Mouse (Mus musculus): ENCODE data around the gene Eepd1. TPM values are rescaled to one million over a fixed set of nuclear protein-coding genes. Genes with fewer than 3 reads are reported as not detected.
A peak's percentile ranks its signal among the peaks of the same experiment; 100 is the strongest.

The Eepd1 gene
- polyA plus RNA-seq, 1 experiment from 2014 or later, result 13.7 TPM

- WGBS, result 77% methylated on average over 1 of the region's 1 CpGs
- H3K4me1 ChIP-seq (ENCODE audit: control insufficient read depth, insufficient read depth, low read length), result no peaks in the 10 kb centered on the region
- no peak overlapping the region for H3K27ac ChIP-seq (replicated peaks; ENCODE audit: low read depth, low read length)
- ATAC-seq (ENCODE audit: low read depth) (no peak), DNase-seq (ENCODE audit: low spot score) (no peak)
- no peak overlapping the region for H3K9ac ChIP-seq (ENCODE audit: low read depth, low read length)
- H3K27me3 ChIP-seq (replicated peaks; ENCODE audit: control insufficient read depth, insufficient read depth, low read length), result no peaks in the 10 kb centered on the region
- H3K4me3 ChIP-seq (ENCODE audit: low read depth, low read length), result no peak overlapping the region
- no peak overlapping the region for H3K4me2 ChIP-seq (ENCODE audit: low read depth, low read length)
- no peaks in the 10 kb centered on the region for H3K36me3 ChIP-seq (ENCODE audit: control insufficient read depth, insufficient read depth, low read length)
- H3K9me3 ChIP-seq (ENCODE audit: control insufficient read depth, low read length), result peaks cover 4% of the 10 kb centered on the region; the same call in 1 of the 2 replicates
Measured at GRCm38 (mm10) chr9:25464305-25464704, 17.0 kb upstream of the Eepd1 start.

- DNase-seq (ENCODE audit: low spot score), result no peak
- WGBS, result 92% methylated on average over 7 of the region's 7 CpGs
- no peaks in the 10 kb centered on the region for H3K36me3 ChIP-seq (ENCODE audit: control insufficient read depth, insufficient read depth, low read length)
Measured at GRCm38 (mm10) chr9:25479392-25480020, 1.8 kb upstream of the Eepd1 start.

GRCm38 (mm10) chr9:25480676-25481075 lies 671 bp upstream of the Eepd1 start:
- H3K4me2 ChIP-seq (ENCODE audit: low read depth, low read length), result peak overlapping the region; percentile 86
- ATAC-seq (ENCODE audit: low read depth), result no peak
- no peaks in the 10 kb centered on the region for H3K36me3 ChIP-seq (ENCODE audit: control insufficient read depth, insufficient read depth, low read length)
- no peak for DNase-seq (ENCODE audit: low spot score)
- WGBS, result 42% methylated on average over 2 of the region's 2 CpGs
- no peaks in the 10 kb centered on the region for H3K9me3 ChIP-seq (ENCODE audit: control insufficient read depth, low read length)
- no peaks in the 10 kb centered on the region for H3K27me3 ChIP-seq (replicated peaks; ENCODE audit: control insufficient read depth, insufficient read depth, low read length)
- H3K9ac ChIP-seq (ENCODE audit: low read depth, low read length), result 0 out of 2 replicates have a peak overlapping the region, but pooled peaks have one; percentile 38
- peaks cover 31% of the 10 kb centered on the region for H3K4me1 ChIP-seq (ENCODE audit: control insufficient read depth, insufficient read depth, low read length)
- H3K4me3 ChIP-seq (ENCODE audit: low read depth, low read length), result no peak overlapping the region; the same call in 1 of the 2 replicates
- no peak overlapping the region for H3K27ac ChIP-seq (replicated peaks; ENCODE audit: low read depth, low read length)

More at GRCm38 (mm10) chr9:25479392-25480020, 1.8 kb upstream of the Eepd1 start:
- no peaks in the 10 kb centered on the region for H3K9me3 ChIP-seq (ENCODE audit: control insufficient read depth, low read length)
- no peaks in the 10 kb centered on the region for H3K27me3 ChIP-seq (replicated peaks; ENCODE audit: control insufficient read depth, insufficient read depth, low read length)
- no peak overlapping the region for H3K4me2 ChIP-seq (ENCODE audit: low read depth, low read length)
- peaks cover 27% of the 10 kb centered on the region for H3K4me1 ChIP-seq (ENCODE audit: control insufficient read depth, insufficient read depth, low read length)
- no peak overlapping the region for H3K4me3 ChIP-seq (ENCODE audit: low read depth, low read length)
- H3K9ac ChIP-seq (ENCODE audit: low read depth, low read length), result no peak overlapping the region
- H3K27ac ChIP-seq (replicated peaks; ENCODE audit: low read depth, low read length), result no peak overlapping the region
- no peak for ATAC-seq (ENCODE audit: low read depth)

- WGBS, result 45% methylated on average over 22 of the region's 22 CpGs
- peak overlapping the region; percentile 78 for H3K4me3 ChIP-seq (ENCODE audit: low read depth, low read length)
- no peaks in the 10 kb centered on the region for H3K36me3 ChIP-seq (ENCODE audit: control insufficient read depth, insufficient read depth, low read length)
- H3K27me3 ChIP-seq (replicated peaks; ENCODE audit: control insufficient read depth, insufficient read depth, low read length), result no peaks in the 10 kb centered on the region
- H3K9me3 ChIP-seq (ENCODE audit: control insufficient read depth, low read length), result no peaks in the 10 kb centered on the region
- no peak overlapping the region for H3K27ac ChIP-seq (replicated peaks; ENCODE audit: low read depth, low read length)
- no peak for ATAC-seq (ENCODE audit: low read depth)
- H3K4me2 ChIP-seq (ENCODE audit: low read depth, low read length), result peak overlapping the region; percentile 86
- DNase-seq (ENCODE audit: low spot score), result no peak
- peaks cover 44% of the 10 kb centered on the region for H3K4me1 ChIP-seq (ENCODE audit: control insufficient read depth, insufficient read depth, low read length)
- H3K9ac ChIP-seq (ENCODE audit: low read depth, low read length), result peak overlapping the region; percentile 72
Measured at GRCm38 (mm10) chr9:25482322-25482998, 1.1 kb downstream of the Eepd1 start.

- DNase-seq (ENCODE audit: low spot score), result no peak
- Histone ChIP-seq H3K27me3 (replicated peaks; ENCODE audit: control insufficient read depth, insufficient read depth, low read length) (no peaks in the 10 kb centered on the region), H3K9me3 (ENCODE audit: control insufficient read depth, low read length) (no peaks in the 10 kb centered on the region), H3K27ac (replicated peaks; ENCODE audit: low read depth, low read length) (no peak overlapping the region), H3K4me1 (ENCODE audit: control insufficient read depth, insufficient read depth, low read length) (peaks cover 49% of the 10 kb centered on the region), H3K4me2 (ENCODE audit: low read depth, low read length) (peak overlapping the region; percentile 86), H3K9ac (ENCODE audit: low read depth, low read length) (0 out of 2 replicates have a peak overlapping the region, but pooled peaks have one; percentile 72), H3K4me3 (ENCODE audit: low read depth, low read length) (peak overlapping the region; percentile 78), H3K36me3 (ENCODE audit: control insufficient read depth, insufficient read depth, low read length) (no peaks in the 10 kb centered on the region)
- WGBS, result 84% methylated on average over 9 of the region's 9 CpGs
- ATAC-seq (ENCODE audit: low read depth), result no peak
Measured at GRCm38 (mm10) chr9:25482999-25483347, 1.6 kb downstream of the Eepd1 start.

- H3K36me3 ChIP-seq (ENCODE audit: control insufficient read depth, insufficient read depth, low read length), result no peaks in the 10 kb centered on the region
- H3K27me3 ChIP-seq (replicated peaks; ENCODE audit: control insufficient read depth, insufficient read depth, low read length), result no peaks in the 10 kb centered on the region
- no peaks in the 10 kb centered on the region for H3K9me3 ChIP-seq (ENCODE audit: control insufficient read depth, low read length)
- H3K4me2 ChIP-seq (ENCODE audit: low read depth, low read length), result peak overlapping the region; percentile 86
- ATAC-seq (ENCODE audit: low read depth) (no peak), DNase-seq (ENCODE audit: low spot score) (no peak)
- H3K4me3 ChIP-seq (ENCODE audit: low read depth, low read length), result peak overlapping the region; percentile 17
- no peak overlapping the region for H3K27ac ChIP-seq (replicated peaks; ENCODE audit: low read depth, low read length)
- 63% methylated on average over 9 of the region's 9 CpGs for WGBS
- H3K9ac ChIP-seq (ENCODE audit: low read depth, low read length), result peak overlapping the region; percentile 22; the same call in 1 of the 2 replicates
- H3K4me1 ChIP-seq (ENCODE audit: control insufficient read depth, insufficient read depth, low read length), result peaks cover 53% of the 10 kb centered on the region
Measured at GRCm38 (mm10) chr9:25483931-25484618, 2.7 kb downstream of the Eepd1 start.

GRCm38 (mm10) chr9:25484619-25484986 lies 3.3 kb downstream of the Eepd1 start:
- ATAC-seq (ENCODE audit: low read depth), result no peak
- no peak overlapping the region for H3K9ac ChIP-seq (ENCODE audit: low read depth, low read length)
- 59% methylated on average over 3 of the region's 3 CpGs for WGBS
- no peak overlapping the region for H3K27ac ChIP-seq (replicated peaks; ENCODE audit: low read depth, low read length)
- H3K4me1 ChIP-seq (ENCODE audit: control insufficient read depth, insufficient read depth, low read length), result peaks cover 53% of the 10 kb centered on the region
- H3K9me3 ChIP-seq (ENCODE audit: control insufficient read depth, low read length), result no peaks in the 10 kb centered on the region
- no peaks in the 10 kb centered on the region for H3K36me3 ChIP-seq (ENCODE audit: control insufficient read depth, insufficient read depth, low read length)
- H3K4me2 ChIP-seq (ENCODE audit: low read depth, low read length), result peak overlapping the region; percentile 86
- no peaks in the 10 kb centered on the region for H3K27me3 ChIP-seq (replicated peaks; ENCODE audit: control insufficient read depth, insufficient read depth, low read length)
- H3K4me3 ChIP-seq (ENCODE audit: low read depth, low read length), result peak overlapping the region; percentile 17
- DNase-seq (ENCODE audit: low spot score), result no peak

- Histone ChIP-seq H3K4me3 (ENCODE audit: low read depth, low read length) (no peak overlapping the region), H3K9me3 (ENCODE audit: control insufficient read depth, low read length) (no peaks in the 10 kb centered on the region), H3K36me3 (ENCODE audit: control insufficient read depth, insufficient read depth, low read length) (no peaks in the 10 kb centered on the region), H3K27ac (replicated peaks; ENCODE audit: low read depth, low read length) (no peak overlapping the region), H3K4me1 (ENCODE audit: control insufficient read depth, insufficient read depth, low read length) (peaks cover 53% of the 10 kb centered on the region), H3K9ac (ENCODE audit: low read depth, low read length) (no peak overlapping the region), H3K4me2 (ENCODE audit: low read depth, low read length) (peak overlapping the region; percentile 86), H3K27me3 (replicated peaks; ENCODE audit: control insufficient read depth, insufficient read depth, low read length) (no peaks in the 10 kb centered on the region)
- DNase-seq (ENCODE audit: low spot score) (peak; percentile 42), ATAC-seq (ENCODE audit: low read depth) (no peak)
- 64% methylated on average over 2 of the region's 2 CpGs for WGBS
Measured at GRCm38 (mm10) chr9:25485006-25485405, 3.7 kb downstream of the Eepd1 start.
